Mouse (Mus musculus): ENCODE measurements at regions not wholly inside any gene's neighbourhood (a gene's known extent, or its start where the extent isn't known, plus 50 kb on each side); places are given as distances from the start of the nearest gene placed in this dataset.
"Not testable (repeated sequence)": the region's sequence is repeated elsewhere in the genome, so short reads cannot be mapped to it uniquely, and the experiment has no call there.

DNA sequence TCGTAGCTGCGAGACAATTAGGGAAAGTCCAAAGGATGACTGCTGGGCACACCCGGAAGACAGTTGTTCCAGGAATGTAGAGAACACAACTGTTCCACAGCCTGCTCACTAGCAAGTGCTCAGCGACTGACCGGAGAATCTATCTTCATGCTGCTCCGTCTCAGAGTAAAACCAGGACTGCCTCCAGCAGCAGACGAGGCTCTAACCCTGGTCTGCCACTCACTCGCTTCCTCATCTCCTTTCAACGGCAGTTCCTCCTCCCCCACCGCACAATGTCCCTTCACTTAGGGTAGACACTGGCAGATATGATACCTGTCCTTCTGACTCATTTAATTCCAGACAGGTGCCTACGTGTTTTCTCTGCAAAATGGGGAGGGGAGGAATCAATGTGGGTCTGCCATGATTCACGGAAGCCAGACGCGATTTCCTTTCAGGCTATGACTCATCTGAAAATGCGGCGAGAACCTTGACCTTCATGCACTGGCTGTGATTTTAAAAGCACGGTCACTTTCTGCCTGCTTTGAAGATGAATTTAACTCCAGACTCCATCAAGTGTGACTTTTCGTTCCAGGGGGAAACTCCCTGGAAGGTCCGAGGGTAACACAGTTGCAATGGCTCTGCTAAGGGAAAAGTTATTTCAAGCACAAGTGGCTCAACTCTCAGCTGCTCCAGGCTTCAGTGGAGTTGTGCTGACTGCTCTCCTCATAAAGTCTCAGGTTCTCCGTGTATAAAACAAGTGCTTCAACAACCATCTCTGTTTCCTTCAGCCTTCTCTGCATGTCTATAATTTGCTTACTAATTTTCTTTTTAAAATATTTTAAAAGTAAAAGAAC is 142.4 kb upstream of the Spin1 start:
- Histone ChIP-seq H3K36me3 (ENCODE audit: control insufficient read depth, insufficient read depth, low read length) (no peaks in the 10 kb centered on the region), H3K4me3 (ENCODE audit: extremely low read depth, insufficient read depth, insufficient read length) (no peak overlapping the region), H3K27me3 (ENCODE audit: control insufficient read depth, insufficient read depth, low read length) (no peaks in the 10 kb centered on the region), H3K27ac (ENCODE audit: insufficient read depth, low read length) (no peak overlapping the region), H3K4me1 (ENCODE audit: control insufficient read depth, insufficient read depth, insufficient read length) (no peaks in the 10 kb centered on the region)
- WGBS: 23% methylated on average over 20 of the region's 20 CpGs
- TF ChIP-seq CTCF (IDR thresholded peaks at IDR 0.05; ENCODE audit: extremely low read depth, insufficient read depth, insufficient read length, insufficient replicate concordance) (no peak), POLR2A (IDR thresholded peaks at IDR 0.05; ENCODE audit: low read depth, low read length) (no peak)
- DNase-seq (ENCODE audit: low read depth in 1 of 2, low spot score in 2 of 2): no peak

DNA sequence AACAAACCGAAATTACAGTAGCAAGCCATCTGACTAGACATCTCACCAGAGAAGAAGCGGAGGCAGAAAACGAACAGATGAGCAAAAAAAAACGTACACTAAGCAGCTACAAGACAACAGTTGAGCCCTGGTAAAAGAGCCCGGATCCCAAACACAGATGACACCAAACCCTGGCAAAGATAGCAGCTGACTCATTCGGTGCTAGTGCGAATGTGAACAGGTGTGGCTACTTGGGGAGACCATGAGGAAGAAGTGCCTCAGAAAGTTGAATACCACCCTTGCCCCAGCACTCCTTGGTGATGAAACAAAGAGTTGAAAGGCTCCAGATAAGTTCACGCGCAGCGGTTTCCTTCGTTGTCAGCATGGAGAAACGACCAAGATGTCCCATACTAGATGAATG is 139.8 kb upstream of the Spin1 start:
- WGBS: 87% methylated on average over 12 of the region's 12 CpGs
- no peak for DNase-seq (ENCODE audit: low read depth in 1 of 2, low spot score in 2 of 2)

DNA sequence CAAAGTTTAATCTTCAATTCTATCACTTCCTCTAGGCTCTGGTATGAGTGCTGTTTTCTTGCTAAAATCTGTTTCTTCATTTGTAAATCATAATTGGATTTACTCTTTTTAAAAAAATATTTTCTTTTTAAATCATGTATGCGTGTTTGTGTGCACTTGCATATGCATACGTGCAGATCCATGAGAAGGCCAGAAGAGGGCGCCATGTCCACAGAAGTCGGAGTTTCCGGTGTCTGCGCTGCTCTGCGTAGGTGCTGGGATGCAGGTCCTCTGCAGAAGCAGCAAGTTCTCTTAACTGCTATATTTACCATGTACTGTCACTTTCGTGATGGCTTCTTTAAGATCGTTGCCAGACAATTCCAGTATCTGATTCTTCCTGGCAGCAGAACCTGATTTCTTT is 136.6 kb upstream of the Spin1 start:
- Histone ChIP-seq H3K36me3 (ENCODE audit: control insufficient read depth, insufficient read depth, low read length) (no peaks in the 10 kb centered on the region), H3K27ac (ENCODE audit: insufficient read depth, low read length) (no peak overlapping the region), H3K27me3 (ENCODE audit: control insufficient read depth, insufficient read depth, low read length) (no peaks in the 10 kb centered on the region), H3K4me1 (ENCODE audit: control insufficient read depth, insufficient read depth, insufficient read length) (no peaks in the 10 kb centered on the region), H3K4me3 (ENCODE audit: extremely low read depth, insufficient read depth, insufficient read length) (no peak overlapping the region)
- DNase-seq (ENCODE audit: low read depth in 1 of 2, low spot score in 2 of 2): no peak
- TF ChIP-seq POLR2A (IDR thresholded peaks at IDR 0.05; ENCODE audit: low read depth, low read length) (no peak), CTCF (IDR thresholded peaks at IDR 0.05; ENCODE audit: extremely low read depth, insufficient read depth, insufficient read length, insufficient replicate concordance) (peak; percentile 38; the same call in 1 of the 2 replicates)
- 80% methylated on average over 9 of the region's 9 CpGs for WGBS

More for the DNA sequence above, 139.8 kb upstream of the Spin1 start:
- Histone ChIP-seq H3K27ac (ENCODE audit: insufficient read depth, low read length) (no peak overlapping the region), H3K27me3 (ENCODE audit: control insufficient read depth, insufficient read depth, low read length) (no peaks in the 10 kb centered on the region), H3K4me1 (ENCODE audit: control insufficient read depth, insufficient read depth, insufficient read length) (no peaks in the 10 kb centered on the region), H3K4me3 (ENCODE audit: extremely low read depth, insufficient read depth, insufficient read length) (no peak overlapping the region), H3K36me3 (ENCODE audit: control insufficient read depth, insufficient read depth, low read length) (no peaks in the 10 kb centered on the region)
- no peak for TF ChIP-seq CTCF (IDR thresholded peaks at IDR 0.05; ENCODE audit: extremely low read depth, insufficient read depth, insufficient read length, insufficient replicate concordance)

DNA sequence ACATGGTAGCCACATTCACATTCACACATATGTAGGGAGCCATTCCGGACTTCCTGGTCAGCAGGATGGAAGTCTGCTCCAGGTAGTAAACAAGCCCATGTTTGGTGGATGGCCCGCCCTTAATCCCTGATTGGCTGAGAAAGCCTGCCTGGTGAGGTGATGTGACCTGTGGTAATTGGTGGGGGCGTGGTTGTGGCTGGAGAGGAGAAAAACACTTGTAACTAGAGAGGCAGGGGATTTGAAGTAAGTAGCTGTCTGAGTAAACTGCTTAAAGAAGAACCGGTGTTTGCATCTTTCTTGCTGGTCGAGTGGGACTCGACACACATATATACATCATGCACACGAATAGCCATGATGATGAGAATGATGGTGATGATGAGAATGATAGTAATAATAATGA is 135.6 kb upstream of the Spin1 start:
- DNase-seq (ENCODE audit: low read depth in 1 of 2, low spot score in 2 of 2); H3K4me1 ChIP-seq (ENCODE audit: control insufficient read depth, insufficient read depth, insufficient read length); H3K4me3 ChIP-seq (ENCODE audit: extremely low read depth, insufficient read depth, insufficient read length); H3K27ac ChIP-seq (ENCODE audit: insufficient read depth, low read length); H3K36me3 ChIP-seq (ENCODE audit: control insufficient read depth, insufficient read depth, low read length); H3K27me3 ChIP-seq (ENCODE audit: control insufficient read depth, insufficient read depth, low read length): not testable (repeated sequence)
- WGBS: 82% methylated on average over 7 of the region's 7 CpGs

DNA sequence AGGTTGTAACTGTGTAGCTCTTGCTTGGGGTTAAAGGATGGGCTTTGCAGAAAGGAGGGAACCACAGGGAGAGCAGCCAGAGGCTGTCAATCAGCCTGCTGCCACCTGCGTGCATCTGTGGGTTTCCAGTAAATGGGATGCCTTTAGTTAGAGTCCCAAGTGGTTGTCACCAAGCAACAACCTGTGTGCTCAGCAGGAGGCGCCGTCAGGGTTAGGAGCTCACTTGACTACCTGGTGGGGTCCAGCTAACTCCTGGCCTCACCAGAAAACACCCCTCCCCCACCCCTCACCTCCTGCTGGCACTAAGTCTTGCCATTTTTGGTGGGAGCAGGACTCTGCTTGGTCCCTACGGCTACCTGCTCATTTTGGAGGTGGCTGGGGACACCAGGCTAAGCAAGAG is 135.0 kb upstream of the Spin1 start:
- TF ChIP-seq POLR2A (IDR thresholded peaks at IDR 0.05; ENCODE audit: low read depth, low read length) (no peak), CTCF (IDR thresholded peaks at IDR 0.05; ENCODE audit: extremely low read depth, insufficient read depth, insufficient read length, insufficient replicate concordance) (no peak)
- Histone ChIP-seq H3K36me3 (ENCODE audit: control insufficient read depth, insufficient read depth, low read length) (no peaks in the 10 kb centered on the region), H3K27me3 (ENCODE audit: control insufficient read depth, insufficient read depth, low read length) (no peaks in the 10 kb centered on the region), H3K27ac (ENCODE audit: insufficient read depth, low read length) (no peak overlapping the region), H3K4me3 (ENCODE audit: extremely low read depth, insufficient read depth, insufficient read length) (no peak overlapping the region), H3K4me1 (ENCODE audit: control insufficient read depth, insufficient read depth, insufficient read length) (no peaks in the 10 kb centered on the region)
- 71% methylated on average over 4 of the region's 4 CpGs for WGBS
- DNase-seq (ENCODE audit: low read depth in 1 of 2, low spot score in 2 of 2): no peak

DNA sequence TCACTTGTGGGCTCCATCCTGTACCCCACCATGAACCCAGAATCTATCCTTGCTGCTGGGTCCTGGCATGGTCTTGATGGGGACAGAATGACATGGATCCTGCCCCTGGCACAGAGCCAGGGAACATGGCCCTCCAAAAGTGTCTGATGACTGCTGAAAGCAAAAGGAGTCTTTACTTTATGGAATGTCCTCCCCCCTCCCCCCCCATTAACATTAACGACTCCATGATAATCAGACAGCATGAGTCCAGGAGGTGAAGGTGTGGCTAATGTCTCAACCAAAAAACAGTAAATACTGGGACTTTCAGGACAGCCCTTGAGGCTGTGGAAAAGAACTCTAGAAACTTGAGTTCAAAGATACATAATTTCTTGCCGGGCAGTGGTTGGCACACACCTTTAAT is 133.9 kb upstream of the Spin1 start:
- TF ChIP-seq POLR2A (IDR thresholded peaks at IDR 0.05; ENCODE audit: low read depth, low read length) (no peak), CTCF (IDR thresholded peaks at IDR 0.05; ENCODE audit: extremely low read depth, insufficient read depth, insufficient read length, insufficient replicate concordance) (no peak)
- no peaks in the 10 kb centered on the region for H3K4me1 ChIP-seq (ENCODE audit: control insufficient read depth, insufficient read depth, insufficient read length)
- no peak overlapping the region for H3K27ac ChIP-seq (ENCODE audit: insufficient read depth, low read length)
- WGBS: 79% methylated on average over 2 of the region's 2 CpGs
- H3K27me3 ChIP-seq (ENCODE audit: control insufficient read depth, insufficient read depth, low read length): no peaks in the 10 kb centered on the region
- no peaks in the 10 kb centered on the region for H3K36me3 ChIP-seq (ENCODE audit: control insufficient read depth, insufficient read depth, low read length)
- H3K4me3 ChIP-seq (ENCODE audit: extremely low read depth, insufficient read depth, insufficient read length): no peak overlapping the region
- DNase-seq (ENCODE audit: low read depth in 1 of 2, low spot score in 2 of 2): no peak

- Histone ChIP-seq H3K4me1 (ENCODE audit: control insufficient read depth, insufficient read depth, insufficient read length) (no peaks in the 10 kb centered on the region), H3K27me3 (ENCODE audit: control insufficient read depth, insufficient read depth, low read length) (no peaks in the 10 kb centered on the region), H3K4me3 (ENCODE audit: extremely low read depth, insufficient read depth, insufficient read length) (no peak overlapping the region), H3K36me3 (ENCODE audit: control insufficient read depth, insufficient read depth, low read length) (no peaks in the 10 kb centered on the region), H3K27ac (ENCODE audit: insufficient read depth, low read length) (no peak overlapping the region)
- 84% methylated on average over 8 of the region's 8 CpGs for WGBS
- DNase-seq (ENCODE audit: low read depth in 1 of 2, low spot score in 2 of 2): no peak
- TF ChIP-seq POLR2A (IDR thresholded peaks at IDR 0.05; ENCODE audit: low read depth, low read length) (no peak), CTCF (IDR thresholded peaks at IDR 0.05; ENCODE audit: extremely low read depth, insufficient read depth, insufficient read length, insufficient replicate concordance) (no peak)
These were observed 127.3 kb upstream of the Spin1 start for GRCm38 (mm10) chr13:50973379-50973778.
